Mouse (Mus musculus) stomach, embryonic 15.5 days (tissue): ENCODE results near the gene Rbms3. TPM values are rescaled to one million over a fixed set of nuclear protein-coding genes. Genes with fewer than 3 reads are reported as not detected.

Source experiments
- ATAC-seq: fragments of 200-750 bp; cut with Nextera tagmentation; 2 replicates; pipeline ENCODE4 v1.8.0; 2017; ENCODE audit warnings: low read depth, moderate number of reproducible peaks, moderate TSS enrichment; ENCODE audit not compliant: insufficient read depth, low FRiP score
- H3K27ac ChIP-seq: fragments of 300-500 bp; sonication (generic); 2 replicates; pipeline ENCODE4 v1.5.1; 2015; ENCODE audit warnings: mild to moderate bottlenecking, inconsistent platforms
- H3K27me3 ChIP-seq: fragments of 300-500 bp; sonication (generic); replicated peaks from 2 replicates; pipeline ENCODE4 v1.6.1; 2015; ENCODE audit warnings: inconsistent platforms
- H3K36me3 ChIP-seq: fragments of 300-500 bp; sonication (generic); 2 replicates; pipeline ENCODE4 v1.6.1; 2015; ENCODE audit warnings: inconsistent platforms
- H3K4me1 ChIP-seq: fragments of 300-500 bp; sonication (generic); 2 replicates; pipeline ENCODE4 v1.6.1; 2015; ENCODE audit warnings: inconsistent platforms
- H3K4me2 ChIP-seq: fragments of 300-500 bp; sonication (generic); 2 replicates; pipeline ENCODE4 v1.6.1; 2015; ENCODE audit warnings: mild to moderate bottlenecking, inconsistent platforms
- H3K4me3 ChIP-seq: fragments of 300-500 bp; sonication (generic); replicated peaks from 2 replicates; pipeline ENCODE4 v1.5.1; 2015; ENCODE audit warnings: inconsistent platforms
- H3K9ac ChIP-seq: fragments of 300-500 bp; sonication (generic); 2 replicates; pipeline ENCODE4 v1.6.1; 2015; ENCODE audit warnings: inconsistent platforms
- H3K9me3 ChIP-seq: fragments of 300-500 bp; sonication (generic); 2 replicates; pipeline ENCODE4 v1.6.1; 2016; ENCODE audit warnings: inconsistent platforms
- WGBS: fragments of 180-500 bp; shearing (Covaris S2); methylation state at CpG from one replicate; pipeline ENCODE4 v1.1.7; 2015; 5-methylcytosine and 5-hydroxymethylcytosine counted together
- polyA plus RNA-seq: library from polyadenylated mRNA; unstranded; fragments of >200 nt; fragmentation: Nextera tagmentation; extraction: Ambion mirVana; gene quantifications from 2 replicates; pipeline ENCODE4 v1.2.1, GENCODE M21; 2015

Gene Rbms3
- polyA plus RNA-seq, 1 experiment from 2014 or later = 64.3 TPM

- WGBS = 81% methylated on average over 4 of the region's 4 CpGs
These were observed 799.8 kb downstream of the Rbms3 start for GRCm38 (mm10) chr9:116829929-116830328.

GRCm38 (mm10) chr9:116821601-116822000 lies 808.1 kb downstream of the Rbms3 start:
- no peak for ATAC-seq

More at GRCm38 (mm10) chr9:116829929-116830328, 799.8 kb downstream of the Rbms3 start:
- ATAC-seq = no peak
- no peaks in the 10 kb centered on the region for H3K4me1 ChIP-seq
- H3K36me3 ChIP-seq = no peaks in the 10 kb centered on the region
- no peak overlapping the region for H3K9ac ChIP-seq
- H3K4me2 ChIP-seq = no peak overlapping the region
- H3K4me3 ChIP-seq = no peak overlapping the region
- no peaks in the 10 kb centered on the region for H3K27me3 ChIP-seq
- no peak overlapping the region for H3K27ac ChIP-seq
- no peaks in the 10 kb centered on the region for H3K9me3 ChIP-seq

GRCm38 (mm10) chr9:116817196-116817595 lies 812.5 kb downstream of the Rbms3 start:
- Histone ChIP-seq H3K27ac (no peak overlapping the region), H3K4me2 (no peak overlapping the region), H3K4me1 (0 out of 2 replicates have a peak, but pooled peaks cover 3% of the 10 kb centered on the region), H3K4me3 (no peak overlapping the region), H3K9me3 (no peaks in the 10 kb centered on the region), H3K27me3 (no peaks in the 10 kb centered on the region), H3K9ac (no peak overlapping the region), H3K36me3 (no peaks in the 10 kb centered on the region)
- WGBS = 77% methylated on average over 1 of the region's 1 CpGs
- ATAC-seq = no peak

More at GRCm38 (mm10) chr9:116821601-116822000, 808.1 kb downstream of the Rbms3 start:
- H3K9me3 ChIP-seq = no peaks in the 10 kb centered on the region
- no peak overlapping the region for H3K4me2 ChIP-seq
- 0 out of 2 replicates have a peak, but pooled peaks cover 4% of the 10 kb centered on the region for H3K36me3 ChIP-seq
- 80% methylated on average over 7 of the region's 7 CpGs for WGBS
- no peak overlapping the region for H3K27ac ChIP-seq
- H3K4me3 ChIP-seq = no peak overlapping the region
- H3K4me1 ChIP-seq = no peaks in the 10 kb centered on the region
- no peak overlapping the region for H3K9ac ChIP-seq
- no peaks in the 10 kb centered on the region for H3K27me3 ChIP-seq

GRCm38 (mm10) chr9:116814495-116815094 lies 815.1 kb downstream of the Rbms3 start:
- ATAC-seq = no peak
- no peak overlapping the region for H3K4me2 ChIP-seq
- WGBS = 75% methylated on average over 10 of the region's 10 CpGs
- H3K4me1 ChIP-seq = 0 out of 2 replicates have a peak, but pooled peaks cover 3% of the 10 kb centered on the region
- no peak overlapping the region for H3K9ac ChIP-seq
- no peak overlapping the region for H3K4me3 ChIP-seq
- H3K27ac ChIP-seq = no peak overlapping the region
- no peaks in the 10 kb centered on the region for H3K36me3 ChIP-seq
- H3K27me3 ChIP-seq = no peaks in the 10 kb centered on the region
- H3K9me3 ChIP-seq = no peaks in the 10 kb centered on the region

- Histone ChIP-seq H3K9ac (no peak overlapping the region), H3K27me3 (no peaks in the 10 kb centered on the region), H3K36me3 (no peaks in the 10 kb centered on the region), H3K4me3 (no peak overlapping the region), H3K9me3 (no peaks in the 10 kb centered on the region), H3K4me2 (no peak overlapping the region), H3K4me1 (peaks cover 3% of the 10 kb centered on the region; the same call in 1 of the 2 replicates), H3K27ac (no peak overlapping the region)
- ATAC-seq = no peak
- WGBS = 49% methylated on average over 2 of the region's 2 CpGs
These were observed 816.3 kb downstream of the Rbms3 start for GRCm38 (mm10) chr9:116813396-116813795.

GRCm38 (mm10) chr9:116809260-116809659 lies 820.5 kb downstream of the Rbms3 start:
- H3K4me3 ChIP-seq = no peak overlapping the region
- H3K9me3 ChIP-seq = no peaks in the 10 kb centered on the region
- no peak overlapping the region for H3K27ac ChIP-seq

GRCm38 (mm10) chr9:116808401-116808800 lies 821.3 kb downstream of the Rbms3 start:
- no peak for ATAC-seq
- H3K27ac ChIP-seq = peak overlapping the region; percentile 77

More at GRCm38 (mm10) chr9:116809260-116809659, 820.5 kb downstream of the Rbms3 start:
- no peak for ATAC-seq
- Histone ChIP-seq H3K36me3 (no peaks in the 10 kb centered on the region), H3K9ac (no peak overlapping the region), H3K27me3 (no peaks in the 10 kb centered on the region), H3K4me2 (no peak overlapping the region), H3K4me1 (peaks cover 17% of the 10 kb centered on the region; the same call in 1 of the 2 replicates)
- WGBS = 94% methylated on average over 5 of the region's 5 CpGs

GRCm38 (mm10) chr9:116807166-116808081 lies 822.3 kb downstream of the Rbms3 start:
- 0 out of 2 replicates have a peak, but pooled peaks have one; percentile 27 for ATAC-seq
- no peak overlapping the region for H3K9ac ChIP-seq
- H3K27me3 ChIP-seq = no peaks in the 10 kb centered on the region
- no peaks in the 10 kb centered on the region for H3K9me3 ChIP-seq
- no peak overlapping the region for H3K4me2 ChIP-seq
- H3K27ac ChIP-seq = peak overlapping the region; percentile 77
- peaks cover 14% of the 10 kb centered on the region; the same call in 1 of the 2 replicates for H3K4me1 ChIP-seq
- 42% methylated on average over 16 of the region's 16 CpGs for WGBS
- H3K4me3 ChIP-seq = no peak overlapping the region
- no peaks in the 10 kb centered on the region for H3K36me3 ChIP-seq

More at GRCm38 (mm10) chr9:116808401-116808800, 821.3 kb downstream of the Rbms3 start:
- no peaks in the 10 kb centered on the region for H3K9me3 ChIP-seq
- H3K4me3 ChIP-seq = no peak overlapping the region
- H3K27me3 ChIP-seq = no peaks in the 10 kb centered on the region
- H3K4me2 ChIP-seq = no peak overlapping the region
- 64% methylated on average over 4 of the region's 4 CpGs for WGBS
- no peaks in the 10 kb centered on the region for H3K36me3 ChIP-seq
- peaks cover 17% of the 10 kb centered on the region; the same call in 1 of the 2 replicates for H3K4me1 ChIP-seq
- H3K9ac ChIP-seq = no peak overlapping the region

- H3K4me1 ChIP-seq = peaks cover 13% of the 10 kb centered on the region; the same call in 1 of the 2 replicates
- WGBS = 68% methylated on average over 3 of the region's 3 CpGs
- H3K36me3 ChIP-seq = no peaks in the 10 kb centered on the region
- no peak overlapping the region for H3K9ac ChIP-seq
- no peak overlapping the region for H3K4me3 ChIP-seq
- H3K27ac ChIP-seq = no peak overlapping the region
- no peak for ATAC-seq
- no peaks in the 10 kb centered on the region for H3K9me3 ChIP-seq
- no peaks in the 10 kb centered on the region for H3K27me3 ChIP-seq
- no peak overlapping the region for H3K4me2 ChIP-seq
These were observed 826.4 kb downstream of the Rbms3 start for GRCm38 (mm10) chr9:116803292-116803731.

GRCm38 (mm10) chr9:116802602-116803001 lies 827.1 kb downstream of the Rbms3 start:
- no peak overlapping the region for H3K27ac ChIP-seq
- H3K27me3 ChIP-seq = no peaks in the 10 kb centered on the region
- H3K9ac ChIP-seq = no peak overlapping the region
- 66% methylated on average over 7 of the region's 7 CpGs for whole genome bisulfite sequencing
- ATAC-seq = no peak
- no peaks in the 10 kb centered on the region for H3K36me3 ChIP-seq
- no peaks in the 10 kb centered on the region for H3K9me3 ChIP-seq
- no peak overlapping the region for H3K4me2 ChIP-seq
- peaks cover 6% of the 10 kb centered on the region; the same call in 1 of the 2 replicates for H3K4me1 ChIP-seq
- H3K4me3 ChIP-seq = no peak overlapping the region

GRCm38 (mm10) chr9:116795240-116795955 lies 834.3 kb downstream of the Rbms3 start:
- Histone ChIP-seq H3K27me3 (no peaks in the 10 kb centered on the region), H3K9me3 (no peaks in the 10 kb centered on the region), H3K4me3 (no peak overlapping the region), H3K27ac (no peak overlapping the region), H3K9ac (no peak overlapping the region), H3K4me2 (no peak overlapping the region), H3K36me3 (no peaks in the 10 kb centered on the region), H3K4me1 (no peaks in the 10 kb centered on the region)
- no peak for ATAC-seq
- 71% methylated on average over 2 of the region's 2 CpGs for WGBS
